Mouse (Mus musculus) kidney, embryonic 16.5 days (tissue): ENCODE results near the gene Vps4a. TPM values are rescaled to one million over a fixed set of nuclear protein-coding genes. Genes with fewer than 3 reads are reported as not detected.
A peak's percentile ranks its signal among the peaks of the same experiment; 100 is the strongest.
"Not testable (repeated sequence)": the region's sequence is repeated elsewhere in the genome, so short reads cannot be mapped to it uniquely, and the experiment has no call there.

Source experiments
- ATAC-seq: fragments of 200-750 bp; cut with Nextera tagmentation; 2 replicates; pipeline ENCODE4 v1.8.0; 2017; ENCODE audit warnings: moderate TSS enrichment; ENCODE audit not compliant: low FRiP score, low TSS enrichment
- H3K27ac ChIP-seq: fragments of 300-500 bp; sonication (generic); 2 replicates; pipeline ENCODE4 v1.5.1; 2014; ENCODE audit warnings: low read length
- H3K27me3 ChIP-seq: fragments of 300-500 bp; sonication (generic); 2 replicates; pipeline ENCODE4 v1.6.1; 2014; ENCODE audit warnings: low read length, control low read depth, mixed read lengths; ENCODE audit not compliant: insufficient read depth
- H3K36me3 ChIP-seq: fragments of 300-500 bp; sonication (generic); 2 replicates; pipeline ENCODE4 v1.6.1; 2014; ENCODE audit warnings: low read length, control low read depth, mixed read lengths; ENCODE audit not compliant: insufficient read depth
- H3K4me1 ChIP-seq: fragments of 300-500 bp; sonication (generic); 2 replicates; pipeline ENCODE4 v1.6.1; 2014; ENCODE audit warnings: low read length, control low read depth, mixed read lengths; ENCODE audit not compliant: insufficient read depth
- H3K4me2 ChIP-seq: fragments of 300-500 bp; sonication (generic); replicated peaks from 2 replicates; pipeline ENCODE4 v1.6.1; 2014; ENCODE audit warnings: low read depth, low read length
- H3K4me3 ChIP-seq: fragments of 300-500 bp; sonication (generic); 2 replicates; pipeline ENCODE4 v1.5.1; 2014; ENCODE audit warnings: mild to moderate bottlenecking, low read length
- H3K9ac ChIP-seq: fragments of 300-500 bp; sonication (generic); replicated peaks from 2 replicates; pipeline ENCODE4 v1.6.1; 2014; ENCODE audit warnings: low read length
- H3K9me3 ChIP-seq: fragments of 300-500 bp; sonication (generic); 2 replicates; pipeline ENCODE4 v1.6.1; 2016; ENCODE audit warnings: low read length, control low read depth
- WGBS: fragments of 180-500 bp; shearing (Covaris S2); extraction: QIAGEN DNeasy Blood & Tissue Kit; methylation state at CpG from one replicate; pipeline ENCODE4 v1.1.7; 2014; 5-methylcytosine and 5-hydroxymethylcytosine counted together
- polyA plus RNA-seq: library from polyadenylated mRNA; unstranded; fragments of >200 nt; fragmentation: Nextera tagmentation; extraction: Ambion mirVana; gene quantifications from 2 replicates; pipeline ENCODE4 v1.2.1, GENCODE M21; 2015

Vps4a gene
- polyA plus RNA-seq = 68.0 and 68.8 TPM in 2 replicates

DNA sequence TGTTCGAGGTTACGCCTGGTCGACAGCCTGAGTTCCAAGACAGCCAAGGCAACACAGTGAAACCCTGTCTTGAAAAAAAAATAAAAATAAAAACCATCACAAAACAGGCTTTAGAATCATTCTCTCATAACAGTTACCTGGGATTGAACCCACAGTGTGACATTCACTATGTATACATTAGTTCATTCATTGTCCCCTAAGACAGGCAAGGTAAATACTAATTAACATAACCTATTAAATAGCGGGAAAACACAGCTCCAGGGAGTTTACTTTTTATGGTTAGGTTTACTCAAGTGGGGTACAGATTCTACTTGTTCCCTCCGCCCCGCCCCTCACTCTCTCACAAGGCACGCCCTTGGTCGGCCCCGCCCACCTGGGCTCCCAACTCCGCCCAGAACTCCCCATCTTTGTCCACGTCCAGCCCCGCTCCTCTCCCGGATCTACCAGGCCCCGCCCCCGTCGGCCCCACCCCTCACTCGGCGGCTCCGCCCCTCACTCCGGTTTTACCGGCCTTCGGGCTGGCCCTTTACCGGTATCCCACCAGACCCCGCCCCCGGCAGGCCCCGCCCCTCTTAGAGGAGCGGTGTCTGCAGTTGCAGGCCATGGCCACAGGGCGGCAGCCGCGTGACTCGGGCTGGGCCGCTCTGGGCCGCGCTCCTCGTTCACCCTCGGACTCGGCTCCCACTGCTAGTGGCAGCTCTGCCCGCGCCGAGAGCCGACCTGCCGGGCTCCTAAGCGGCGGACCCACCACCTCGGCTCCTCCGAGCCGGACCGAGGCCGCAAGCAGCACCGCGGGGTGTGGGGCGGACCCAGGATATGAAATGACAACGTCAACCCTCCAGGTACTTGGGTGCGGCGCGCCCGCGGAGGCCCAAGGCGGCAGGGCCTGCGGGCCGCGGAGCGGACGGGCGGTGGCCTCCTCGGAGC is at the start of gene Vps4a:
Vps4a (plus strand) TSS at position 573 of the 927 bp plus-strand sequence.
- no peaks in the 10 kb centered on the region for H3K27me3 ChIP-seq
- H3K36me3 ChIP-seq = no peaks in the 10 kb centered on the region
- peak within 1 kb of the TSS; percentile 92 for H3K4me3 ChIP-seq
- 3% methylated on average over 66 of the region's 66 CpGs for WGBS
- H3K9me3 ChIP-seq = no peaks in the 10 kb centered on the region
- peak; percentile 95 for ATAC-seq
- peak within 1 kb of the TSS; percentile 48 for H3K27ac ChIP-seq
- peak within 1 kb of the TSS; percentile 94 for H3K9ac ChIP-seq
- peaks cover 12% of the 10 kb centered on the region for H3K4me1 ChIP-seq
- H3K4me2 ChIP-seq = peak within 1 kb of the TSS; percentile 65

DNA sequence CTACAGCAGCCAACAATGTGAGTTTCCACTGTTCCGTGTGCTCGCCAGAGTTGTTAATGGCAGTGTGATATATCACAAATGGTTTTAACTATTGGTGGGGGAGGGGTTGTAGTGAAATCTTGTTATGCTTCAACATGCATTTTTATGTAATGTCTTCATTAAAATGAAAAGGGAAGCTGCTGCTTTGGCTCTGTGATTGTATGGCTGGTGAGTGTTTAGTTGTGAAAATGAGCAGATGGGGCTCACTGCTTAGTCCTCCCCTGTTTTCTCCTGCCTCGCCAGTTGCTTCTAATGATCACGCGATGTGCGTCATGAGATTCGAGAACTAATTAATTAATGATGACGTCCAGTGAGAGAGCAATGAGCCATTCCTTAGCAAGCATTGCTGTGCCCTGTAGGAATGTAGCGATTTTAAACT is 45.6 kb upstream of the Vps4a start:
- Histone ChIP-seq H3K27me3 (no peaks in the 10 kb centered on the region), H3K4me2 (no peak overlapping the region), H3K4me1 (no peaks in the 10 kb centered on the region), H3K36me3 (peaks cover 15% of the 10 kb centered on the region; the same call in 1 of the 2 replicates), H3K27ac (no peak overlapping the region), H3K4me3 (no peak overlapping the region), H3K9me3 (no peaks in the 10 kb centered on the region), H3K9ac (no peak overlapping the region)
- 66% methylated on average over 9 of the region's 9 CpGs for WGBS
- ATAC-seq = no peak

DNA sequence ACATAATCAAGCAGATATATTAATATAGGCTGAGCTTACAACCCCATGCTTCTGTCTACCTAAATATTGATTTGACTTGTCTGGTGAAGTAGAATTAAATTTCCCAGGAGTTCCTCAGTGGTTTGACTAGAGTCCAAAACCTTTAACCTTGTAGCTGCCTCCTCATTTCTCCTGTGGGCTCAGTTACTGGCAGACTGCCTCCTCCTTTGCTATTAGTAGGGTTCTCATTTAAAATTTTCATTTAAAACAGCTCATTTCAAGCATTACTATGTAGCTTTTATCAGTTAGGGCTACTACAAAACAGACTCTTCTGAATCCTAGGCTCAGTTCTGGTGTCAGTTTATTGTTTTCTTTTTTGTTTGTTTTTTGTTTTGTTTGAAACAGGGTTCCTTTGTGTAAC is 45.1 kb upstream of the Vps4a start:
- H3K4me1 ChIP-seq = no peaks in the 10 kb centered on the region
- no peak overlapping the region for H3K4me2 ChIP-seq
- H3K9me3 ChIP-seq = no peaks in the 10 kb centered on the region
- H3K27me3 ChIP-seq = no peaks in the 10 kb centered on the region
- no peak for ATAC-seq
- peaks cover 15% of the 10 kb centered on the region; the same call in 1 of the 2 replicates for H3K36me3 ChIP-seq
- no peak overlapping the region for H3K27ac ChIP-seq
- no peak overlapping the region for H3K4me3 ChIP-seq
- H3K9ac ChIP-seq = no peak overlapping the region

DNA sequence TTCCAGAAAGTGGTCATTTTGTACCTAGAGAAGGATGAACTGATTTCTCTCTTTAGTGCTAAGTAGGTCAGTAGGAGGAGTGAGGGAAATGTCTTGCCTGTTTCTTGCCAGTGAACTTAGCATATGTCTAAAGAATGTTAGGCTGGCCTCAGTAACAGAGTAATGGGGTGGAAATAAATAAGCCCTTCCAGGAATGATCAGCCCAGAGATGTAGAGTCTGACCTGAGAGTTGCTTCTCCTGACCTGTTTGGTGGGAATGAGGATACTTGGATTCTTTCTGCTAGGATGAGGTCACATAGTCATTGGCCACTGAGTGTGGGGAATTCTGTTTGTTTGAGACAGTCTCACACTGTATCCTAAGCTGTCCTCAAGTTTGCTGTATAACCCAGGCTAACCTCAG is 43.5 kb upstream of the Vps4a start:
- Histone ChIP-seq H3K27me3 (no peaks in the 10 kb centered on the region), H3K4me1 (no peaks in the 10 kb centered on the region), H3K27ac (no peak overlapping the region), H3K4me3 (no peak overlapping the region), H3K9ac (no peak overlapping the region), H3K4me2 (no peak overlapping the region), H3K9me3 (no peaks in the 10 kb centered on the region), H3K36me3 (peaks cover 10% of the 10 kb centered on the region; the same call in 1 of the 2 replicates)
- ATAC-seq = no peak

DNA sequence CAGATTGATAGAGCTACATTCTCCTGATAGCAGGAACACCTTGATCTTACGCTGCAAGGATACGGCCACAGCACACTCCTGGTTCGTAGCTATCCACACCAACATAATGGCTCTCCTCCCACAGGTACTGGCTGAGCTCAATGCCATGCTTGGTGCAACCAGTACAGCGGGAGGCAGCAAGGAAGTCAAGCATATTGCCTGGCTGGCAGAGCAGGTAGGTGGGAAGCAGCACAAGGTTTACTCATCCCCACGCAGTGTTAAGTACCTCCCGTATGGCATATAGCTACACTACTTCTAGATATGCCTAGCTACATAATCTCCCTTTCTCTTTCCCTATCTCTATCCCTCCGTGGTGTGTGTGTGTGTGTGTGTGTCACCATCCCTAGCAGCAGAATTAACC is 39.6 kb upstream of the Vps4a start:
- Histone ChIP-seq H3K36me3 (peaks cover 11% of the 10 kb centered on the region), H3K4me3 (no peak overlapping the region), H3K4me2 (no peak overlapping the region), H3K9ac (no peak overlapping the region), H3K27ac (no peak overlapping the region), H3K27me3 (no peaks in the 10 kb centered on the region), H3K4me1 (no peaks in the 10 kb centered on the region), H3K9me3 (no peaks in the 10 kb centered on the region)
- no peak for ATAC-seq
- 91% methylated on average over 7 of the region's 7 CpGs for WGBS

DNA sequence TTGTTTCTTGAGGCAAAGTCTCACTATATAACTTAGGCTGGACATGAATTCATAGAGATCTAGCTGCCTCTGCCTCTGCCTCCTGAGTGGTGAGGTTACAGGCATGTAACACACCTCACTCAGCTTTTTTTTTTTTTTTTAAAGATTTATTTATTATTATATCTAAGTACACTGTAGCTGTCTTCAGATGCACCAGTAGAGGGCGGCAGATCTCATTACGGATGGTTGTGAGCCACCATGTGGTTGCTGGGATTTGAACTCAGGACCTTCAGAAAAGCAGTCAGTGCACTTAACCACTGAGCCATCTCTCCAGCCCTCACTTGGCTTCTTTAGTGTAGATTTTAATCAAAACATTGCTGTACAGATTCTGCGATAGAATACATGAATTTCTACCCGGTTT is 34.7 kb upstream of the Vps4a start:
- not testable (repeated sequence) for H3K4me2 ChIP-seq, H3K27ac ChIP-seq, H3K27me3 ChIP-seq, H3K9ac ChIP-seq, H3K4me3 ChIP-seq, H3K9me3 ChIP-seq, ATAC-seq, H3K4me1 ChIP-seq
- WGBS = 91% methylated on average over 4 of the region's 4 CpGs
- peaks cover 13% of the 10 kb centered on the region for H3K36me3 ChIP-seq

DNA sequence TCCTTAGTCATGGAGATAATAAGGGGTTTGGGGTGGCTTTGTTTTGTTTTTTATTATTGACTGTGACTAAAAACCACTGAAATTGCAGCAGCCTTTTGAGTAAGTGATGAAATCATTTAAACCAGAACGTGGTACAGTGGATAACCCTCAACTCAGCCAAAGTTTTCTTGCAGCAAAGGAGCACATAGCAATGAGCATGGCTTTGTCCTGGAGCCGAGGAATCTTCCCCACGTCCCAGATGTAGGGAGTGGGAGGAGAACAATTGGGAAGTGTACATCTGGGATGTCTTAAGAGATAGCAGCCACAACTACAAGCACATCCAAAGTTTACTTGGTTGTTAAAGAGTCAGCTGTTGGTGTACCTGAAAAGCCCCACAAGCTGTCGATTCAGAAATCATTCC is 33.6 kb upstream of the Vps4a start:
- WGBS = 88% methylated on average over 4 of the region's 4 CpGs
- Histone ChIP-seq H3K4me1 (no peaks in the 10 kb centered on the region), H3K36me3 (peaks cover 12% of the 10 kb centered on the region; the same call in 1 of the 2 replicates)

DNA sequence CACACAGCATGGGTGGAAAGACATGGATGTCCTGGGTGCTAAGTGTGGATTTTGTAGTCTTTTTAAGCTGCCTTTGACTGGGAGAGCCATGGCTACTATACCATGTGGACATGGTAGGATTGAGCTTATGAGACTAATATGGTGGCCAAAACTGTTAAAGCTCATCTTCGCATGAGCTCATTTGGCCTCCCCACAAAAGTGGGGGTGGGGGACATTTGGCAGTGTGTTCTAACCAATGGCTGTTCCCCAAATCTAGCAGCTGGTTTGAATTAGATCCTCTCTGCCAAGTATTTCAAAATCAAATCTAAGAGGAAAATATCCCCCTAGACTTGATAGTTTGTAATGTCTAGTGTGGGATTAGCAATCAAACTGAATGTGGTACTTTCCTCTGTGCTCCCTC is 32.0 kb upstream of the Vps4a start:
- Histone ChIP-seq H3K27me3 (no peaks in the 10 kb centered on the region), H3K36me3 (peaks cover 6% of the 10 kb centered on the region; the same call in 1 of the 2 replicates), H3K9me3 (no peaks in the 10 kb centered on the region), H3K27ac (no peak overlapping the region), H3K4me3 (no peak overlapping the region), H3K4me2 (no peak overlapping the region), H3K4me1 (no peaks in the 10 kb centered on the region), H3K9ac (no peak overlapping the region)
- no peak for ATAC-seq
- 89% methylated on average over 1 of the region's 1 CpGs for WGBS

More for the DNA sequence above, 33.6 kb upstream of the Vps4a start:
- no peaks in the 10 kb centered on the region for H3K27me3 ChIP-seq
- no peaks in the 10 kb centered on the region for H3K9me3 ChIP-seq
- no peak overlapping the region for H3K4me3 ChIP-seq
- no peak overlapping the region for H3K4me2 ChIP-seq
- no peak overlapping the region for H3K9ac ChIP-seq
- ATAC-seq = no peak
- no peak overlapping the region for H3K27ac ChIP-seq

DNA sequence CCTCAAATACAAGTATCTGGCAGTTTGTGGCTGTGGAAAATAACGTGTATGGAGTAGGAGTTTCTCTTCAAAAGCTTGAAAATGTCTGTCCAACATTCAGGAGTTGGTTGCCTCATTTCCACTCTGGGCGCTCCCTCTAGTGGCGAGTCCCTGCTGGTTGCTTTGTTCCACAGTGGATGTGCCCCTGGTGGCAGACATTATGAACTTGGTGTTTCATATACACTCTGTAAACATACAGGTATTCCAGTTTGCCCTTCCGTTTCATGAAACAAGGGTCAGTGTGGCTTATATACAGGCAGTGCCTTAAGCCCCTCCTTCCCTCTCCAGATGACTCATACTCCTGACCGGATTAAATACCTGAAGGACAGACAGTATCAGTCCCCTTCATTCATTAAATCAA is 28.5 kb upstream of the Vps4a start:
- H3K4me1 ChIP-seq = no peaks in the 10 kb centered on the region
- 30% methylated on average over 5 of the region's 5 CpGs for WGBS
- peak; percentile 67 for ATAC-seq
- H3K4me2 ChIP-seq = no peak overlapping the region
- no peaks in the 10 kb centered on the region for H3K9me3 ChIP-seq
- no peak overlapping the region for H3K4me3 ChIP-seq
- H3K27me3 ChIP-seq = no peaks in the 10 kb centered on the region
- no peak overlapping the region for H3K27ac ChIP-seq
- H3K9ac ChIP-seq = no peak overlapping the region
- no peaks in the 10 kb centered on the region for H3K36me3 ChIP-seq

DNA sequence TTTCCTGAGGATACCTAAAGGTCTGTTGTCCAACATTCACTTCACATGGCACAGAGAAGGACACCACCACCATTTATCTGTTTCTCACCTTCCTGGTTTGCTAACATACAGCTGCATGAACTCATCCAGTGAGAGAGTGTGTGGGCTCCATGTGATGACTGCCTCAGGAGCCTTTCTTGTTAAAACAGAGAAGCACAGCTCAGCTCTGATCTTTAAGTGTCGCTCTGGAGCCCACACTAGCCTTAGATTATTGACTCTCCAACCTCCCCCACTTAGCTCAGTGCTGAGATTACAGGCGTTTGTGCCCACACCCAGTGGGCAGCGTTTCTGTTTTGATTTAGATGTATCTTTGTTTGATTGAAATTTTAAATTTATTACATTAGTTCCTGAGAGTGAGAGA is 23.2 kb upstream of the Vps4a start:
- Histone ChIP-seq H3K36me3 (peaks cover 9% of the 10 kb centered on the region), H3K9ac (no peak overlapping the region), H3K27ac (no peak overlapping the region), H3K4me3 (no peak overlapping the region), H3K4me1 (no peaks in the 10 kb centered on the region), H3K9me3 (no peaks in the 10 kb centered on the region), H3K4me2 (no peak overlapping the region), H3K27me3 (no peaks in the 10 kb centered on the region)
- ATAC-seq = no peak
- 83% methylated on average over 3 of the region's 3 CpGs for WGBS
